Mouse (Mus musculus) small intestine, adult 2 months (tissue): Measurements from ENCODE around the gene Tdrd1.

Source experiments
- CTCF ChIP-seq: fragments of 200-500 bp; IDR thresholded peaks from 2 replicates; pipeline ENCODE4 v1.5.1; 2012; ENCODE audit warnings: low read depth, mild to moderate bottlenecking, control low read depth, inconsistent platforms, low read length, moderate library complexity, mixed read lengths; ENCODE audit not compliant: insufficient replicate concordance, insufficient read length; ENCODE audit errors: extremely low read depth
- POLR2A ChIP-seq: fragments of 200-500 bp; IDR thresholded peaks from 2 replicates; pipeline ENCODE4 v1.6.1; 2012; ENCODE audit warnings: low read depth, mild to moderate bottlenecking, control low read depth, inconsistent platforms, low read length, moderate library complexity

- TF ChIP-seq CTCF (no peak), POLR2A (no peak)
Measured at GRCm38 (mm10) chr19:56856455-56856854, 30.4 kb downstream of the Tdrd1 start.
